Mouse (Mus musculus): ENCODE measurements at regions not wholly inside any gene's neighbourhood (a gene's known extent, or its start where the extent isn't known, plus 50 kb on each side); places are given as distances from the start of the nearest gene placed in this dataset.

GRCm38 (mm10) chr10:93402689-93403509 is 50.3 kb upstream of the Lta4h start:
- DNase-seq, result no peak
- intact Hi-C loops (cut with DNase I; ENCODE audit: low total_unique reads), result no loop called here
